Mouse (Mus musculus) MEL (cell line): ENCODE measurements around the gene Ppp2r5e. TPM values are rescaled to one million over a fixed set of nuclear protein-coding genes. Genes with fewer than 3 reads are reported as not detected.
"Not testable (repeated sequence)": the region's sequence is repeated elsewhere in the genome, so short reads cannot be mapped to it uniquely, and the experiment has no call there.

Experiments
- DNase-seq: peaks from one replicate; pipeline ENCODE4 v3.0.0; 2011; ENCODE audit warnings: low read depth, low spot score
- H3K27ac ChIP-seq: 2 replicates; pipeline ENCODE4 v1.5.1; 2012; ENCODE audit warnings: low read depth, mild to moderate bottlenecking, control low read depth, low read length, moderate library complexity; ENCODE audit not compliant: control insufficient read depth
- H3K27me3 ChIP-seq, 2 experiments: fragments of 150-350 bp in 1 of 2; sonication (generic) in 1 of 2; 2 replicates each; pipeline ENCODE4 v1.6.1; 2012; ENCODE audit warnings: low read length in 2 of 2, mild to moderate bottlenecking in 2 of 2, improper control_type of control experiment in 1 of 2, moderate library complexity in 1 of 2; ENCODE audit not compliant: insufficient read depth in 2 of 2, control insufficient read depth in 1 of 2
- H3K36me3 ChIP-seq, 2 experiments: 2 replicates each; pipeline ENCODE4 v1.6.1; 2012 to 2014; ENCODE audit warnings: low read length in 2 of 2, improper control_type of control experiment in 1 of 2, inconsistent platforms in 1 of 2, mild to moderate bottlenecking in 1 of 2; ENCODE audit not compliant: insufficient read depth in 2 of 2, control insufficient read depth in 1 of 2
- H3K4me1 ChIP-seq, 2 experiments: fragments of 150-350 bp in 1 of 2; sonication (generic) in 1 of 2; 2 replicates each; pipeline ENCODE4 v1.6.1; 2012; ENCODE audit warnings: low read length in 2 of 2, improper control_type of control experiment in 1 of 2, mild to moderate bottlenecking in 1 of 2; ENCODE audit not compliant: insufficient read depth in 2 of 2, control insufficient read depth in 1 of 2
- H3K4me3 ChIP-seq, 2 experiments: fragments of 150-350 bp in 1 of 2; sonication (generic) in 1 of 2; 2 replicates each; pipeline ENCODE4 v1.5.1; 2012; ENCODE audit warnings: low read depth in 2 of 2, low read length in 2 of 2, mild to moderate bottlenecking in 2 of 2, moderate library complexity in 2 of 2, control low read depth in 1 of 2, improper control_type of control experiment in 1 of 2; ENCODE audit not compliant: control insufficient read depth in 1 of 2, insufficient read depth in 1 of 2
- H3K79me2 ChIP-seq: 2 replicates; pipeline ENCODE4 v1.6.1; 2012; ENCODE audit warnings: mild to moderate bottlenecking, low read length, moderate library complexity; ENCODE audit not compliant: control insufficient read depth, poor library complexity, insufficient read depth
- H3K9ac ChIP-seq: 2 replicates; pipeline ENCODE4 v1.6.1; 2012; ENCODE audit warnings: low read depth, mild to moderate bottlenecking, control low read depth, low read length, moderate library complexity; ENCODE audit not compliant: control insufficient read depth, poor library complexity, severe bottlenecking
- H3K9me3 ChIP-seq: fragments of 150-350 bp; sonication (generic); replicated peaks from 2 replicates; pipeline ENCODE4 v1.6.1; 2012; ENCODE audit warnings: mild to moderate bottlenecking, low read length, improper control_type of control experiment, moderate library complexity; ENCODE audit not compliant: insufficient read depth
- BHLHE40 ChIP-seq: IDR thresholded peaks from 2 replicates; pipeline ENCODE4 v1.6.1; 2012; ENCODE audit warnings: low read depth, mild to moderate bottlenecking, inconsistent platforms, low read length, improper control_type of control experiment, borderline replicate concordance
- CHD2 ChIP-seq: IDR thresholded peaks from 2 replicates; pipeline ENCODE4 v1.6.1; 2011; ENCODE audit warnings: low read length, improper control_type of control experiment
- CTCF ChIP-seq, 3 experiments: IDR thresholded peaks in 2 of 3; conservative IDR thresholded peaks in 1 of 3; 2 replicates each; pipeline ENCODE4 v1.5.1; 2011 to 2012; ENCODE audit warnings: low read length in 3 of 3, low read depth in 2 of 3, mild to moderate bottlenecking in 2 of 3, improper control_type of control experiment in 1 of 3, inconsistent platforms in 1 of 3, mixed read lengths in 1 of 3, moderate library complexity in 1 of 3; ENCODE audit not compliant: control insufficient read depth in 1 of 3, insufficient read depth in 1 of 3, poor library complexity in 1 of 3, severe bottlenecking in 1 of 3
- E2F4 ChIP-seq: IDR thresholded peaks from 2 replicates; pipeline ENCODE4 v1.6.1; 2011; ENCODE audit warnings: low read depth, low read length, improper control_type of control experiment, borderline replicate concordance
- EP300 ChIP-seq, 2 experiments: IDR thresholded peaks; 2 replicates each; pipeline ENCODE4 v1.6.1; 2011; ENCODE audit warnings: improper control_type of control experiment in 2 of 2, low read length in 2 of 2, low read depth in 1 of 2, mild to moderate bottlenecking in 1 of 2
- GABPA ChIP-seq: IDR thresholded peaks from 2 replicates; pipeline ENCODE4 v1.6.1; 2012; ENCODE audit warnings: low read depth, mild to moderate bottlenecking, inconsistent platforms, low read length, improper control_type of control experiment, moderate library complexity
- GATA1 ChIP-seq: IDR thresholded peaks from 2 replicates; pipeline ENCODE4 v1.6.1; 2011; ENCODE audit warnings: low read depth, low read length, improper control_type of control experiment
- MAFK ChIP-seq: IDR thresholded peaks from 2 replicates; pipeline ENCODE4 v1.6.1; 2011; ENCODE audit warnings: low read depth, mild to moderate bottlenecking, low read length, improper control_type of control experiment, borderline replicate concordance
- MAZ ChIP-seq: IDR thresholded peaks from 2 replicates; pipeline ENCODE4 v1.6.1; 2012; ENCODE audit warnings: low read depth, mild to moderate bottlenecking, inconsistent platforms, low read length, improper control_type of control experiment
- MEF2A ChIP-seq: IDR thresholded peaks from 2 replicates; pipeline ENCODE4 v1.6.1; 2014; ENCODE audit warnings: low read depth, mild to moderate bottlenecking, inconsistent platforms, low read length, improper control_type of control experiment; ENCODE audit not compliant: poor library complexity, insufficient replicate concordance, severe bottlenecking; ENCODE audit errors: extremely low read depth
- MXI1 ChIP-seq: IDR thresholded peaks from 2 replicates; pipeline ENCODE4 v1.6.1; 2011; ENCODE audit warnings: mild to moderate bottlenecking, low read depth, low read length, improper control_type of control experiment
- MYB ChIP-seq: IDR thresholded peaks from 2 replicates; pipeline ENCODE4 v1.6.1; 2011; ENCODE audit warnings: mild to moderate bottlenecking, low read depth, low read length, improper control_type of control experiment
- NRF1 ChIP-seq: IDR thresholded peaks from 2 replicates; pipeline ENCODE4 v1.6.1; 2014; ENCODE audit warnings: low read depth, mild to moderate bottlenecking, inconsistent platforms, low read length, improper control_type of control experiment, moderate library complexity; ENCODE audit not compliant: poor library complexity, insufficient read depth, severe bottlenecking
- POLR2AphosphoS2 ChIP-seq: IDR thresholded peaks from 2 replicates; pipeline ENCODE4 v1.6.1; 2011; ENCODE audit warnings: low read length, improper control_type of control experiment
- RAD21 ChIP-seq: IDR thresholded peaks from 2 replicates; pipeline ENCODE4 v1.6.1; 2011; ENCODE audit warnings: mild to moderate bottlenecking, low read depth, low read length, improper control_type of control experiment
- SIN3A ChIP-seq: IDR thresholded peaks from 2 replicates; pipeline ENCODE4 v1.6.1; 2012; ENCODE audit warnings: low read length, improper control_type of control experiment, inconsistent platforms
- SMC3 ChIP-seq: IDR thresholded peaks from 2 replicates; pipeline ENCODE4 v1.6.1; 2011; ENCODE audit warnings: low read depth, low read length, improper control_type of control experiment
- TCF12 ChIP-seq: IDR thresholded peaks from 2 replicates; pipeline ENCODE4 v1.6.1; 2014; ENCODE audit warnings: low read depth, mild to moderate bottlenecking, inconsistent platforms, low read length, improper control_type of control experiment, moderate library complexity
- ZC3H11A ChIP-seq: IDR thresholded peaks from 2 replicates; pipeline ENCODE4 v1.6.1; 2012; ENCODE audit warnings: low read depth, mild to moderate bottlenecking, inconsistent platforms, low read length, improper control_type of control experiment
- ZMIZ1 ChIP-seq: IDR thresholded peaks from 2 replicates; pipeline ENCODE4 v1.6.1; 2012; ENCODE audit warnings: low read depth, mild to moderate bottlenecking, inconsistent platforms, low read length, improper control_type of control experiment, moderate library complexity
- ZNF384 ChIP-seq: IDR thresholded peaks from 2 replicates; pipeline ENCODE4 v1.6.1; 2012; ENCODE audit warnings: low read depth, mild to moderate bottlenecking, inconsistent platforms, low read length, improper control_type of control experiment
- polyA plus RNA-seq, 2 experiments: library from polyadenylated mRNA; stranded (reverse) in 1 of 2; unstranded in 1 of 2; fragments of >175 nt in 1 of 2; fragments of >200 nt in 1 of 2; gene quantifications; 2 replicates each; pipeline versions ENCODE4 v1.2.1 to v1.2.4; 2012; ENCODE audit warnings: low replicate concordance in 2 of 2, low read depth in 1 of 2; ENCODE audit not compliant: insufficient read length in 2 of 2, insufficient read depth in 1 of 2, missing spikeins in 1 of 2
- total RNA-seq: library from RNA; depleted of rRNA; stranded (reverse); fragments of 300-350 nt; gene quantifications from 2 replicates; pipeline ENCODE4 v1.2.3, GENCODE M21; 2012

The Ppp2r5e gene
- total and polyA plus RNA-seq, 3 experiments: 9.0 to 200 (median 21.3) TPM

GRCm38 (mm10) chr12:75448921-75449320, 147.1 kb downstream of the Ppp2r5e start:
- Histone ChIP-seq H3K4me1 (no peaks in the 10 kb centered on the region), H3K4me3 (no peak overlapping the region)
- peak; percentile 32 for DNase-seq

GRCm38 (mm10) chr12:75446245-75446644, 149.8 kb downstream of the Ppp2r5e start:
- H3K4me1 ChIP-seq: no peaks in the 10 kb centered on the region
- no peaks in the 10 kb centered on the region for H3K9me3 ChIP-seq
- no peak for TF ChIP-seq SIN3A
- TF ChIP-seq CHD2: no peak
- no peak for TF ChIP-seq ZMIZ1
- TF ChIP-seq CTCF (IDR thresholded peaks at IDR 0.05 in 2 of 3, conservative IDR thresholded peaks at IDR 0.05 in 1 of 3; ENCODE audit: control insufficient read depth in 1 of 3, insufficient read depth in 1 of 3, low read depth in 2 of 3, low read length in 3 of 3, poor library complexity in 1 of 3, severe bottlenecking in 1 of 3): no peak
- TF ChIP-seq EP300 (IDR thresholded peaks at IDR 0.05; ENCODE audit: low read depth in 1 of 2, low read length in 2 of 2): no peak
- no peak for TF ChIP-seq ZNF384
- TF ChIP-seq NRF1: no peak
- TF ChIP-seq POLR2AphosphoS2: no peak
- TF ChIP-seq GABPA: no peak
- TF ChIP-seq MAZ: no peak
- TF ChIP-seq BHLHE40: no peak
- TF ChIP-seq SMC3: no peak
- no peak for TF ChIP-seq ZC3H11A
- no peak for TF ChIP-seq MXI1
- TF ChIP-seq TCF12: no peak
- TF ChIP-seq, all 39 proteins: peak for 0
- no peaks in the 10 kb centered on the region for H3K27me3 ChIP-seq
- H3K79me2 ChIP-seq: no peaks in the 10 kb centered on the region
- no peak overlapping the region for H3K4me3 ChIP-seq
- no peak overlapping the region for H3K9ac ChIP-seq
- no peaks in the 10 kb centered on the region for H3K36me3 ChIP-seq
- no peak overlapping the region for H3K27ac ChIP-seq
- DNase-seq: no peak

More at GRCm38 (mm10) chr12:75448921-75449320, 147.1 kb downstream of the Ppp2r5e start:
- TF ChIP-seq E2F4: no peak
- no peak for TF ChIP-seq GABPA
- no peak for TF ChIP-seq MYB
- no peak for TF ChIP-seq MAFK
- TF ChIP-seq RAD21: no peak
- no peak for TF ChIP-seq CTCF (IDR thresholded peaks at IDR 0.05 in 2 of 3, conservative IDR thresholded peaks at IDR 0.05 in 1 of 3; ENCODE audit: control insufficient read depth in 1 of 3, insufficient read depth in 1 of 3, low read depth in 2 of 3, low read length in 3 of 3, poor library complexity in 1 of 3, severe bottlenecking in 1 of 3)
- TF ChIP-seq ZNF384: no peak
- TF ChIP-seq MEF2A: no peak
- TF ChIP-seq GATA1: no peak
- no peaks in the 10 kb centered on the region for H3K36me3 ChIP-seq
- no peaks in the 10 kb centered on the region for H3K27me3 ChIP-seq
- no peaks in the 10 kb centered on the region for H3K9me3 ChIP-seq
- no peak overlapping the region for H3K9ac ChIP-seq
- H3K79me2 ChIP-seq: no peaks in the 10 kb centered on the region
- no peak overlapping the region for H3K27ac ChIP-seq

- H3K27ac ChIP-seq, H3K4me1 ChIP-seq, H3K79me2 ChIP-seq, DNase-seq, H3K4me3 ChIP-seq, H3K27me3 ChIP-seq, H3K9me3 ChIP-seq, H3K9ac ChIP-seq, H3K36me3 ChIP-seq: not testable (repeated sequence)
Observed at GRCm38 (mm10) chr12:75432400-75432799, 163.6 kb downstream of the Ppp2r5e start.
